In the genomic region with DNA sequence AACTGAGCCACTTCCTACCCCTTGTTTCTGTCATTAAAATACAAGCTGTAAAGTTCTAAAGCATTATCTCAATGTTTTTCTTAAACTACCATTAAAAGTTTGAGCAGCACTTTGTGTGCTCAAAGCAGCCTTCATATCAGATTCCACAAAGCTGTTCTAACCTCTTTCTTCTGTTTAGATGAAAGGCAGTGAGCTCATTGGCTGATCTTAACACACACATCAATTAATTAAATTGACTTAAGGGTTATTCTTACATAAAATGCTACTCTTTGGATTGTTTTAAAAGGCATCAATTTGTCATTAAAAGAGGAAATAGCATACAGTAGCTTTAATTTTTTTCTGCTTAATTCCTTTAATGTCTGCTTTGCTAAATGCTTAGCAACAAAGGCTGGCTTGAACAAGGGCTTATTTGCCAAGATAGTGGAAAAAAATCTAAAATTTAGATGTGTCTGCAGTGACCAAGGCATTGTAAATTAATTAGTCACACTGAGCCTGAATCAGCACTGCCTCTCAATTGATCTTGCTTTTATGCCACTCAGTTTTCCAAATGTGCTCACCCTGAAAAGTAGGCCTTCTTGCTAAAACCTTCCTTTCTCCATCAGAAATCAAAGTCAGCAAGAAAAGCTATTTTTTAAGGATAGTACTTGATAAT, we compare ENCODE assay signal across 26 mouse cellular contexts.
DNase-seq lines count a peak whose midpoint lies in the region; ATAC-seq and TF ChIP-seq lines count a peak whose summit lies in the region.
"Had no signal": no experiment of that assay in that cellular context is flagged by ENCODE, and none has a peak within 500 bp of the region (broad histone marks: within the 10 kb centered on the region; RNA-seq: fewer than 3 reads in every experiment).

No protein-coding gene starts in this region.

- H3K9me3 ChIP-seq in forebrain, embryonic 14.5 days (replicated peaks; ENCODE audit: control insufficient read depth, low read length), result no peaks in the 10 kb centered on the region
- no peaks in the 10 kb centered on the region for H3K9me3 ChIP-seq in forebrain, postnatal 0 days (ENCODE audit: low read length)
- H3K9me3 ChIP-seq in kidney, embryonic 14.5 days (ENCODE audit: control insufficient read depth, low read length), result no peaks in the 10 kb centered on the region
- H3K9me3 ChIP-seq in midbrain, embryonic 11.5 days (ENCODE audit: control insufficient read depth, low read length), result no peaks in the 10 kb centered on the region
- H3K9me3 ChIP-seq in midbrain, postnatal 0 days (ENCODE audit: low read length), result no peaks in the 10 kb centered on the region
- H3K9me3 ChIP-seq: forebrain, embryonic 13.5 days; hindbrain, embryonic 15.5 days; limb, embryonic 10.5 days; limb, embryonic 15.5 days; liver, embryonic 13.5 days had no signal

- H3K9ac ChIP-seq in forebrain, embryonic 14.5 days (ENCODE audit: low read length), result no peak overlapping the region
- no peak overlapping the region for H3K9ac ChIP-seq in forebrain, postnatal 0 days
- no peak overlapping the region for H3K9ac ChIP-seq in kidney, embryonic 14.5 days (ENCODE audit: low read depth, low read length)
- H3K9ac ChIP-seq in midbrain, embryonic 11.5 days (ENCODE audit: low read length), result no peak overlapping the region
- H3K9ac ChIP-seq in midbrain, postnatal 0 days (replicated peaks; ENCODE audit: low read length, poor library complexity, severe bottlenecking), result no peak overlapping the region
- H3K9ac ChIP-seq: forebrain, embryonic 13.5 days; hindbrain, embryonic 15.5 days; limb, embryonic 15.5 days; liver, embryonic 13.5 days had no signal

- no peak for TF ChIP-seq POLR2A in brain, embryonic 14.5 days (IDR thresholded peaks at IDR 0.05; ENCODE audit: borderline replicate concordance, extremely low read depth, insufficient read depth, insufficient read length, poor library complexity, severe bottlenecking)

- ATAC-seq in forebrain, embryonic 14.5 days, result no peak
- no peak for ATAC-seq in forebrain, postnatal 0 days
- peak; percentile 66; the same call in 1 of the 2 replicates for ATAC-seq in kidney, embryonic 14.5 days (ENCODE audit: low FRiP score, low TSS enrichment)
- ATAC-seq in midbrain, embryonic 11.5 days (ENCODE audit: low FRiP score), result peak; percentile 84
- no peak for ATAC-seq in midbrain, postnatal 0 days (ENCODE audit: low FRiP score)
- ATAC-seq: forebrain, embryonic 13.5 days; lung, postnatal 0 days had no signal

- peak; percentile 30 for DNase-seq in forebrain, embryonic 14.5 days (ENCODE audit: low spot score)
- DNase-seq in forebrain, postnatal 0 days, result no peak
- DNase-seq in kidney, postnatal 36 days, result no peak
- peak; percentile 75 for DNase-seq in midbrain, embryonic 11.5 days (ENCODE audit: low spot score, missing footprints)
- no peak for DNase-seq in midbrain, postnatal 0 days (ENCODE audit: low spot score)
- DNase-seq in brain, embryonic 14.5 days (ENCODE audit: low read depth), result peak; percentile 66
- no peak for DNase-seq in gastrocnemius, postnatal 10 days
- DNase-seq: adrenal gland, postnatal 14 days; cerebellum, adult 11-12 months; cerebellum, adult 9-11 months; gastrocnemius, postnatal 14 days; heart, postnatal 14 days; kidney, adult 2 months; layer of hippocampus, postnatal 36 days; liver, embryonic 13.5 days; lung, adult 18-20 months; retina, postnatal 1 day; right cerebral cortex, postnatal 14 days; thymus, postnatal 4 days had no signal

- no peak for TF ChIP-seq CTCF in forebrain, postnatal 0 days (IDR thresholded peaks at IDR 0.05; ENCODE audit: low read depth)
- TF ChIP-seq CTCF in midbrain, postnatal 0 days (IDR thresholded peaks at IDR 0.05), result no peak
- TF ChIP-seq CTCF in brain, embryonic 14.5 days (IDR thresholded peaks at IDR 0.05; ENCODE audit: borderline replicate concordance, extremely low read depth, insufficient read depth, insufficient read length), result no peak

- H3K4me1 ChIP-seq in forebrain, embryonic 14.5 days (ENCODE audit: control insufficient read depth, insufficient read depth, low read length), result peaks cover 5% of the 10 kb centered on the region; the same call in 1 of the 2 replicates
- H3K4me1 ChIP-seq in forebrain, postnatal 0 days (ENCODE audit: insufficient read depth), result no peaks in the 10 kb centered on the region
- no peaks in the 10 kb centered on the region for H3K4me1 ChIP-seq in kidney, embryonic 14.5 days (ENCODE audit: control insufficient read depth, insufficient read depth, low read length)
- H3K4me1 ChIP-seq in midbrain, embryonic 11.5 days (ENCODE audit: control insufficient read depth, insufficient read depth, low read length), result peaks cover 4% of the 10 kb centered on the region; the same call in 1 of the 2 replicates
- no peaks in the 10 kb centered on the region for H3K4me1 ChIP-seq in midbrain, postnatal 0 days (ENCODE audit: insufficient read depth, low read length)
- H3K4me1 ChIP-seq: forebrain, embryonic 13.5 days; hindbrain, embryonic 15.5 days; limb, embryonic 10.5 days; limb, embryonic 15.5 days; liver, embryonic 13.5 days had no signal

- no peak overlapping the region for H3K4me3 ChIP-seq in forebrain, embryonic 14.5 days (ENCODE audit: low read depth, low read length)
- no peak overlapping the region for H3K4me3 ChIP-seq in forebrain, postnatal 0 days (ENCODE audit: low read depth, low read length)
- no peak overlapping the region for H3K4me3 ChIP-seq in kidney, embryonic 14.5 days (ENCODE audit: low read length)
- no peak overlapping the region for H3K4me3 ChIP-seq in midbrain, embryonic 11.5 days (ENCODE audit: low read depth, low read length)
- H3K4me3 ChIP-seq in midbrain, postnatal 0 days (ENCODE audit: low read depth, low read length), result no peak overlapping the region
- H3K4me3 ChIP-seq: forebrain, embryonic 13.5 days; hindbrain, embryonic 15.5 days; limb, embryonic 10.5 days; limb, embryonic 15.5 days; liver, embryonic 13.5 days had no signal

- no peak overlapping the region for H3K27ac ChIP-seq in forebrain, embryonic 14.5 days (ENCODE audit: low read depth, low read length)
- H3K27ac ChIP-seq in forebrain, postnatal 0 days (ENCODE audit: low read depth, low read length), result no peak overlapping the region
- H3K27ac ChIP-seq in kidney, embryonic 14.5 days (ENCODE audit: low read depth, low read length), result no peak overlapping the region
- H3K27ac ChIP-seq in midbrain, embryonic 11.5 days (ENCODE audit: low read depth, low read length), result no peak overlapping the region
- no peak overlapping the region for H3K27ac ChIP-seq in midbrain, postnatal 0 days (ENCODE audit: low read depth, low read length)
- H3K27ac ChIP-seq: forebrain, embryonic 13.5 days; hindbrain, embryonic 15.5 days; limb, embryonic 10.5 days; limb, embryonic 15.5 days; liver, embryonic 13.5 days; macrophage had no signal

- no peaks in the 10 kb centered on the region for H3K27me3 ChIP-seq in forebrain, embryonic 14.5 days (replicated peaks; ENCODE audit: control insufficient read depth, insufficient read depth, low read length)
- no peaks in the 10 kb centered on the region for H3K27me3 ChIP-seq in forebrain, postnatal 0 days (ENCODE audit: insufficient read depth, low read length)
- H3K27me3 ChIP-seq in kidney, embryonic 14.5 days (ENCODE audit: control insufficient read depth, insufficient read depth, low read length), result no peaks in the 10 kb centered on the region
- H3K27me3 ChIP-seq in midbrain, embryonic 11.5 days (ENCODE audit: control insufficient read depth, insufficient read depth, low read length), result no peaks in the 10 kb centered on the region
- no peaks in the 10 kb centered on the region for H3K27me3 ChIP-seq in midbrain, postnatal 0 days (ENCODE audit: insufficient read depth, low read length)
- H3K27me3 ChIP-seq: forebrain, embryonic 13.5 days; hindbrain, embryonic 15.5 days; limb, embryonic 15.5 days; liver, embryonic 13.5 days had no signal

- no peaks in the 10 kb centered on the region for H3K36me3 ChIP-seq in forebrain, embryonic 14.5 days (ENCODE audit: control insufficient read depth, insufficient read depth, low read length)
- no peaks in the 10 kb centered on the region for H3K36me3 ChIP-seq in forebrain, postnatal 0 days (ENCODE audit: insufficient read depth)
- H3K36me3 ChIP-seq in kidney, embryonic 14.5 days (ENCODE audit: control insufficient read depth, insufficient read depth, low read length), result no peaks in the 10 kb centered on the region
- H3K36me3 ChIP-seq in midbrain, embryonic 11.5 days (ENCODE audit: control insufficient read depth, insufficient read depth, low read length), result no peaks in the 10 kb centered on the region
- H3K36me3 ChIP-seq in midbrain, postnatal 0 days (ENCODE audit: insufficient read depth, low read length), result no peaks in the 10 kb centered on the region
- H3K36me3 ChIP-seq: hindbrain, embryonic 15.5 days; limb, embryonic 10.5 days; limb, embryonic 15.5 days; liver, embryonic 13.5 days had no signal

- no peak overlapping the region for H3K4me2 ChIP-seq in forebrain, embryonic 14.5 days (ENCODE audit: low read length)
- H3K4me2 ChIP-seq in forebrain, postnatal 0 days (ENCODE audit: low read depth), result no peak overlapping the region
- H3K4me2 ChIP-seq in kidney, embryonic 14.5 days (replicated peaks; ENCODE audit: low read depth, low read length), result no peak overlapping the region
- no peak overlapping the region for H3K4me2 ChIP-seq in midbrain, embryonic 11.5 days
- H3K4me2 ChIP-seq in midbrain, postnatal 0 days (ENCODE audit: low read depth, low read length, poor library complexity, severe bottlenecking), result no peak overlapping the region
- H3K4me2 ChIP-seq: forebrain, embryonic 13.5 days; hindbrain, embryonic 15.5 days; limb, embryonic 15.5 days; liver, embryonic 13.5 days had no signal

Comparison
In these comparisons a context has a peak if more than half of its experiments do, and no peak if none do; other contexts are left out.
1. ATAC-seq: peak in kidney, embryonic 14.5 days (single experiment) and midbrain, embryonic 11.5 days (single experiment); none in forebrain, embryonic 14.5 days (single experiment), forebrain, postnatal 0 days (single experiment) and midbrain, postnatal 0 days (single experiment).
2. DNase-seq: peak in forebrain, embryonic 14.5 days (single experiment), midbrain, embryonic 11.5 days (single experiment) and brain, embryonic 14.5 days (single experiment); none in forebrain, postnatal 0 days (single experiment), kidney, postnatal 36 days (0 of 2), midbrain, postnatal 0 days (single experiment) and gastrocnemius, postnatal 10 days (single experiment).